Mouse (Mus musculus) heart, postnatal 14 days (tissue): Measurements from ENCODE around the gene Gadl1. TPM values are rescaled to one million over a fixed set of nuclear protein-coding genes. Genes with fewer than 3 reads are reported as not detected.
A peak's percentile ranks its signal among the peaks of the same experiment; 100 is the strongest.

Experiments used
- DNase-seq, 2 experiments: peaks; one replicate each; pipeline ENCODE4 v3.0.0; 2021 to 2022
- intact Hi-C: fragments of 180-260 bp; cut with DNase I; formaldehyde crosslinking; loops from one replicate; pipeline ENCODE4 v1.15.1; 2025
- long read RNA-seq, 2 experiments: library from polyadenylated mRNA; stranded (forward); transcript quantifications; one replicate each; pipeline ENCODE4 v2.0.0; 2021
- total RNA-seq, 2 experiments: library from RNA; stranded (reverse); gene quantifications; 2 replicates each; pipeline ENCODE4 v1.2.3; 2021

The Gadl1 gene
- total RNA-seq: under 1 TPM in 1 of 2 experiments, not detected in 1; 0.10 TPM
- long read RNA-seq, experiment 1: 0 reads
- long read RNA-seq, experiment 2, partial matches to known transcripts: 0 of 1 reads
- long read RNA-seq, experiment 2, other reads (novel, unspliced or antisense): 1 of 1 reads

DNA sequence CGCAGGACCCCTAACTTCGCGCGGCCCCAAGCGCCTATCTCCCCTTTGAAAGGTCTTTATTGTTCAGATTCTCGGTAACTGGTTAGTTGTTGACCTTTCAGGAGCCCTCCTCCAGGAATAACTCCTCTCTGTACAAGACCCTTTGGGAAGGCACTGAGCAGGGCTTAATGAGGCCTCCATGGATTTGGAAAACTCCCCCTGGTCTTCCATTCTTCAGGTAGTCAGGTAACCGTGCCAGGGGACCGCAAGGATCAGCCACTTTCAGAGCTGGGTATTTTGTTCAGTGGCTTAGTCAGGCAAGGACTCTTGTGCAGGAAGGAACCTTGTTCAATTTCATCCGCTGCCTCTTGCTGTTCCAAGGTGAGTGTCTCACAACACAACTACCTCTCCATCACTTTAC lies at the start of gene Gadl1:
TSS of gene Gadl1 (plus strand) at position 301 of the 400 bp plus-strand sequence.
- no peak for DNase-seq
- intact Hi-C loops: no loop called here

- DNase-seq: no peak
- intact Hi-C loops: no loop called here
Measured at GRCm38 (mm10) chr9:115862802-115863201, 46.5 kb upstream of the Gadl1 start.

DNA sequence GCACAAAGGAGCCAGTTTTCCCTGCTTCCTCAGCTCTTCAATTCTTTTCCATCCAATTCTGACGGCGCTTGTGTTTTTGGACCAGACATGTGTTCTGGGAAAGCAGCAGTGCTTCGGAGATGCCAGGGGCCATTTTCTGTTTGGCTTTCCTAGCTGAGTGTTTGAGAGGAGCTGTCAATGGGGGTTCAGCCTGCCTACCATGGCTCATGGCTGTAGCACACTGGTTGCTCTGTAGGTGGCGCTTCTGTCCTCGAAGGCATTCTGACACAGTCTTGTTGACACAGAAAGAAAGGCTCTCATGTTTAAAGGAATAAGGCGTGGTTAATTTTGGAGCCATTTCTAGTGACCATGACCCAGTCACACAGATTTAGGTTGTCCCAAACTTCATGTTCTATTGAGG lies 45.9 kb upstream of the Gadl1 start:
- intact Hi-C loops: no loop called here
- no peak for DNase-seq

GRCm38 (mm10) chr9:115867277-115867676 lies 42.0 kb upstream of the Gadl1 start:
- DNase-seq: peak; percentile 30 to 68
- intact Hi-C loops: loop anchor here (5.0 kb wide), 1 partner anchor 175 kb away; no protein-coding TSS in a partner anchor

GRCm38 (mm10) chr9:115870168-115870567 lies 39.1 kb upstream of the Gadl1 start:
- intact Hi-C loops: loop anchor here (5.0 kb wide), 1 partner anchor 163 kb away; no protein-coding TSS in a partner anchor
- DNase-seq: peak in 1 of 2 experiments; percentile 9

- no peak for DNase-seq
- intact Hi-C loops: loop anchor here (5.0 kb wide), 1 partner anchor 163 kb away; no protein-coding TSS in a partner anchor
Measured at GRCm38 (mm10) chr9:115870640-115871039, 38.6 kb upstream of the Gadl1 start.

- intact Hi-C loops: loop anchor here (5.0 kb wide), 1 partner anchor 168 kb away; no protein-coding TSS in a partner anchor
- no peak for DNase-seq
Measured at GRCm38 (mm10) chr9:115880500-115880899, 28.8 kb upstream of the Gadl1 start.

DNA sequence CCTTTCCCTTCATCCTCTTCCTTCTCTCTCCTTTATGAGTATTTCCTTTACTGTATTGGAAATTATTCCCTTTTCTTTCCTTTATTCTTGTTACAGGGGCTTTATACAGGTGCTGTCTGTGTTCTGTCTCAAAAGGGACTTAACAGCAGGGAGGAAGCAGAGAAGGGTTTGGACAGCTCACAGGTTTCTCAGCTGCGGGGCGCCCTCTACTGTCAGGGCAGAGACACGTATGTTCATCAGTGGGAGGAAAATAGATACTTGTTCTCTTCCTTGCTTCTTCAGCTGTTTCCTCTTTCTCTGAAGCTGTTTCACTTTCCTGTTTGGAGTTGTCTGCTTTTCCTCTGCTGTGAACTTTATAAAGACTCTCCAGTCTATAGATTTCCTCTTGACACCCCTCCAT lies 28.1 kb upstream of the Gadl1 start:
- intact Hi-C loops: loop anchor here (5.0 kb wide), 1 partner anchor 169 kb away; no protein-coding TSS in a partner anchor

GRCm38 (mm10) chr9:115882627-115883200 lies 26.5 kb upstream of the Gadl1 start:
- DNase-seq: no peak
- intact Hi-C loops: loop anchor here (5.0 kb wide), 1 partner anchor 170 kb away; no protein-coding TSS in a partner anchor

More for the DNA sequence above, 28.1 kb upstream of the Gadl1 start:
- peak; percentile 33 to 36 for DNase-seq

DNA sequence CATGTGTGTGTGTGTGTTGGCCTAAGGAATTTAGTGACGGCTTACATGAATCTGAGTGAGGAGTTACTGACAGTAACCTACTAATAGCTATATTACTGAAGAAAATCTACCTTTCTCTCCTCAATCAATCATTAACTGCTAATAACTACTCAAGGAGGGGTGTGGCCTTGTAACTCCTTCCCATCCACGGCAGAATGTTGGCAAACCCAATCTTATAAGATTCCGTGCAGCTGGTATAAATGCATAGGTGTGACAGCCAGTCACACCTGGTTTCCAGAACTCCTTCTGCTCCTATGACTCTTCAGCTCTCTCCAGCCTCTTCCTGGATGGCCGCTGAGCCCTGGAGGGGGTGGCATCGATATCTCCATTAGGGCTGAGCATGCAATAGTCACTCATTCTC lies 25.8 kb upstream of the Gadl1 start:
- no peak for DNase-seq
- intact Hi-C loops: loop anchor here (5.0 kb wide), 1 partner anchor 171 kb away; no protein-coding TSS in a partner anchor

DNA sequence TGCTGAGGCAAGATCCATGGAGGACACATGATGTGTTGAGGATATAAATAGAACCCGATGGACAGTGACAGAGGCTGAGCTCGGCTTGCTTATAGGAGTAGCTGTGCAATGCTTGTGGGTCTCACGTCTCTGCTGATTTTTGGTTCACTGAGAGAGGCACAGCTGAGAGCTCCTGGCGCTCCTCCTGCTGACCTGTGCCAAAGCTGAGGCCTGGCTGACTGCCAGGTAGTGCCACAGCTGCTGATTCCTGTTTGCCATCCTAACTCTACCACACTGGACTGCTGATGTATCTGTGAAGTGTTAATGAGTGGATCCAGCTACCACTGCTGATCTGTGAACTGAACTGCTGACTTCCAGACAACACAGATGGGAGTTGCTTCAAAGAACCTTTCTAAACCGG lies 21.7 kb upstream of the Gadl1 start:
- intact Hi-C loops: no loop called here
- DNase-seq: no peak

DNA sequence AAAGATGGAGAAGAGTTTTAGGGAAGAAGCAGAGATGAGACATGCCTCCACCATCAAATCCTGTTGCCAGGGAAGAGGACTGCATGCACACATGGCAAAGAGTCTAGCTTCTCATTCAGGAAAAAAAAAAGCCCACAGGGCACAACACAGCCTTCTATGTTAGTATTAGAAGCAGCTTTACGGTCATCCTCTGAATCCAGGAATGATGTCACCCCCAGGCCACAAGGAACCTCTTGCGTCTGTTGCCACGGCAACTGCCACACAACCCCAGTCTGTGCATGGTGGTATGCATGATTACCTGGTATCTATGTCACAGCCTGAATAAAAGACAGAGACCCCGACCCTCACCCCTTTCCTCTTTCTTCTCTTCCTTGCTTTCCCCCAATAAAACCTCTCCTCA lies 16.1 kb upstream of the Gadl1 start:
- DNase-seq: no peak
- intact Hi-C loops: no loop called here

DNA sequence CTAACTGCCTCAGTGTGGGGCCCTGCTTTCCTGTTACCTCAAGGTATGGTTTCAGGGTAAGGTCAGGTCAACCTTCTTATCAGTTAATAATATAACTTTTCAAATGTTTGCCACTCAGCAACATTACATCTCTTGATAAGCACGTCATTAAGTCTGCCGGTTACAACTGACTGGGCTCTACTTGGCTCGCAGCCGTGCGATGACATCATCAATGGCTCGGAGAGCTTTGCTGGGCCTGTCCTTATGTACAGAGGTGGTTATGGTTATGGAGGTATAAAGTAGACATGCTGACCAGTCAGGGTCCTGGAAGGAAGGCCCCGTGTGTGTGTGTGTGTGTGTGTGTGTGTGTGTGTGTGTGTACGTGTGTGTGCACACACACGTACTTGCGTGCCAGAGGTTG lies 15.3 kb upstream of the Gadl1 start:
- DNase-seq: peak in 1 of 2 experiments; percentile 59
- intact Hi-C loops: no loop called here

DNA sequence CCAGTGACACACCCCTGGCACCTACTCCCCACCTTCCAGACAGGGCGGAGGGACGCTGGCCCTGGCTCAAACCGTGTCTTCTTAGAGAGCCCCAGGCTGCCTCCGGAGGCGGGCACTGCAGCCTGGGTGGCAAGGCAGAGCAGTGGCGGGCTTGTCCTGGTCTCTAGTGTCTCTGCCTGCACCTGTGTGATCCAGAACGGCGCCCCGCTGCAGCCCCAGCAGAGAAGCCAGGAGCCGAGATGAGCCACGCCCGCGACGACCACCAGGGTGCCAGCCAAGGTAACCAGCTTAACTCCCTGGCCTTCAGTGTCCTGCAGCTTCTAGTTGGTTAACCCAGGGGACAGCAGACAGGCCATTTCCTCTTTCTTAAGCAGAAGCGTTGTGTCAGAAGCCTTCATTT lies 930 bp upstream of the Gadl1 start:
- intact Hi-C loops: no loop called here
- no peak for DNase-seq

GRCm38 (mm10) chr9:115914006-115914405 lies 4.8 kb downstream of the Gadl1 start:
- DNase-seq: no peak
- intact Hi-C loops: no loop called here

- DNase-seq: no peak
- intact Hi-C loops: no loop called here
Measured at GRCm38 (mm10) chr9:115915586-115916270, 6.5 kb downstream of the Gadl1 start.

- DNase-seq: no peak
- intact Hi-C loops: no loop called here
Measured at GRCm38 (mm10) chr9:115919736-115920135, 10.5 kb downstream of the Gadl1 start.

DNA sequence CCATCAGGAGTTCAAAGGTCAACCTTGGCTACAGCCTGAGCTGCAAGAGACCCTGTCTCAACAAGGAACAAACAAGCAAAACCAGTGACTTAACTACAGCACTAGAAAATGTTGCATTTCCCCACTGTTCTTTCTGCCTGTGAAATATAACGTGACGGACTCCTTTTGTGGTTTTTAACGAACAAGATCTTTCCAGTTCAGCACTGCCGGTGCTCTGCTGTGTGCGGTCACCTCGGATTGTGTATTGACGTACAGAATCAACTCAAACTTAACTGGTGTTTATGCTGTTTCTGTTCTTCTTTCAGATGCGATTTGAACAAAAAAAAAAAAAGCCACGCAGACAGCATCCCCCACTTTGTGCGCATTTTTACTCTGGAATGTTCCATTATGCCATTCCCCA lies 13.4 kb downstream of the Gadl1 start:
- DNase-seq: no peak
- intact Hi-C loops: no loop called here

DNA sequence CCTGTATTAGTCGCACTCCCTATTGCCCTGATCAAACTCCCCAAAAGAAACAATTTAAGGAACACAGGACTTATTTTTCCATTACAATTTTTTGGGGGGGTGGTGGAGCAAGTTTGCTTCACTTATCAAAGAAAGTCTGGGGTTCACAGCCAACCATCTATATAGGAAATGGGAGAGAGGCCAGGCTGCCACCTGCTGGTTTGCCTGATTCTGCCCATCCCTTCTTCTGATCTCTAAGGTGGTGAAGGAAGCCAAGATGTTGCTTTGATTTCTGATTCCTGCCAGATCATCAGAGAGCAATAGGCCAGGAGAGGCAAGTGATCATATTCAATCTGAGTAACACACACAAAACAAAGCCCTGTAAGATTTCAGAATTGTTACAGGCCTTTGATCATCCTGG lies 14.8 kb downstream of the Gadl1 start:
- intact Hi-C loops: no loop called here
- no peak for DNase-seq

DNA sequence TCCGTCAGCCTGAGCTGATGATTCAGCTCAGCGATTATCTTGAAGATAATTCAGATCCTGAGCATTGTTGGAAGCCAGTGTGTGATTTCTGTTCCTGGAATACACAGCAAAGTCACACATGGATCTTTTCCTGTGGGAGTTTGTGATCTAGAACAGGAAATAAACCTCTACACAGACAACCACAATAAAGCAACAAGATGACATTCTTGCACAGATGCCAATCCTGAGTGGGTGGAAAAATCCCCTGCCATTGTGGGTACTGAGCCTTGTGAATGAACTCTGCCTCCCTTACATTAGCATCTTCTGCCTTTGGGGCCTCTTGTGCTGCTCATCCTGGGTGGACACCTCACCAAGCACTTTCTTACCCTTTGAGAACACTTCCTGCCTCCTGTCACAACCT lies 22.5 kb downstream of the Gadl1 start:
- DNase-seq: no peak
- intact Hi-C loops: no loop called here

DNA sequence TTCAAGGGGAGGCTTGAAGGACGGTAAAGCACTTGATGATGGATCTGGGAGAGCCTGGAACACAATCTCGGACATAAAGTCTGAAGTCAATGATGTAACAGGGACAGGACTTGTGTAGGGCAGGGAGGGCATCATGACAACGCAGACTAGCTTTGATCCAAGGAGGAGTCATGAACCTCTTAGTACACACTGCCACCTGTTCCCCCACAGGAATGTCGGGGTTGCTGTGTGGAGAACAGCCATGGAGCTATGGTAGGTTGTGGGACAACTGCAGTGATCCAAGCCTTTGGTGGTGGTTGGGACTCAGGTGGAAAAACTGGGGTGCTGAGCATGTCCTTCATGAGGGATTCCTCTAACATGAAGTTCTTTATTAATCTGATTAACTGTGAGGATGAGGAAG lies 23.5 kb downstream of the Gadl1 start:
- intact Hi-C loops: no loop called here

More for the DNA sequence above, 23.5 kb downstream of the Gadl1 start:
- DNase-seq: no peak
